Mouse (Mus musculus): ENCODE data around the gene Dnajc15.
"Not testable (repeated sequence)": the region's sequence is repeated elsewhere in the genome, so short reads cannot be mapped to it uniquely, and the experiment has no call there.

Gene Dnajc15

DNA sequence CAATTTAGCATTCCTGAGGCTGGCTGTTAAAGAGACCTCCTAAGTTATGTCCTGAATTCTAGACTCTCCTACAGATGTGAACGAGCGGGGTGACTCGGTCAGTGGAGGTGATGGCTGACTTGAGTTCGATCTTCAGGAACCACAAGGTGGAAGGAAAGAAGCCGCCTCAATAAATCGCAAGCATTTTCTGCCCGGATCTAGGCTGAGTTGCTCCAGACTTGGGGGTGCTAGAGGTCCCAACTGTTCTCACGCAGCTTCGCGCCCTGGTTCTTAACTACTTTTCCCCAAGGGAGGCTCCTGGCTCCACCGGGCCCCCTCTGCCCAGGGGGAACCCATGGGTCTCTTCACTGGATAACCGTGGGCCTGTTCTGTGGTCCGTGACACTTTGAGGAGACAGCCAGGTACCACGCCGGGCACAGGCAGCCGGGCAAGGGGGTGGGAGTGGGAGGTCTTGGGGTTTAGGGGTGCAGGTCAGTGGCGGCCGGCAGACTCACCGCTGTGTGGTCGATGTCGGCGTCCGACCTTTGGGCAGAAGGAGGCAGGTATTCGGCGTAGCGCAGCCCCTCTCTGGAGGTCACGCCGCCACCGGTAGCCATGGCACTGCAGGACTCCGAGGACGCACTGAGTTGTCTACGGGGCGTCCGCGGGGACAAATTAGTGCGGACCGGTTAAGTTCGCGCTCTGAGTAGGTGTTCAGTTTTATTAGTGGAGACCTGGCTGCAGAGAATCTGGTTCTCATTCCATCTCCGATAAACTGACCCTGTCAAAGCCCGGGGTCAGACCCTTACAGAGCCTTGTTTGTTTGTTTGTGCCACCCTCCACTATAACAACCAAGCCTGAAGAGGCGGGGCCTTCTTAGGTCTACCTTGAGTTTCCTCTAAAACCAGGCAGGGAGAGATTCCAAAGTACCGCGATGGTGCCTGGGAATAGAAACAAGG, at the start of gene Dnajc15:
Dnajc15 (minus strand) TSS at position 822 of the 938 bp plus-strand sequence.
- DNase-seq, result peak; percentile 73 to 79

DNA sequence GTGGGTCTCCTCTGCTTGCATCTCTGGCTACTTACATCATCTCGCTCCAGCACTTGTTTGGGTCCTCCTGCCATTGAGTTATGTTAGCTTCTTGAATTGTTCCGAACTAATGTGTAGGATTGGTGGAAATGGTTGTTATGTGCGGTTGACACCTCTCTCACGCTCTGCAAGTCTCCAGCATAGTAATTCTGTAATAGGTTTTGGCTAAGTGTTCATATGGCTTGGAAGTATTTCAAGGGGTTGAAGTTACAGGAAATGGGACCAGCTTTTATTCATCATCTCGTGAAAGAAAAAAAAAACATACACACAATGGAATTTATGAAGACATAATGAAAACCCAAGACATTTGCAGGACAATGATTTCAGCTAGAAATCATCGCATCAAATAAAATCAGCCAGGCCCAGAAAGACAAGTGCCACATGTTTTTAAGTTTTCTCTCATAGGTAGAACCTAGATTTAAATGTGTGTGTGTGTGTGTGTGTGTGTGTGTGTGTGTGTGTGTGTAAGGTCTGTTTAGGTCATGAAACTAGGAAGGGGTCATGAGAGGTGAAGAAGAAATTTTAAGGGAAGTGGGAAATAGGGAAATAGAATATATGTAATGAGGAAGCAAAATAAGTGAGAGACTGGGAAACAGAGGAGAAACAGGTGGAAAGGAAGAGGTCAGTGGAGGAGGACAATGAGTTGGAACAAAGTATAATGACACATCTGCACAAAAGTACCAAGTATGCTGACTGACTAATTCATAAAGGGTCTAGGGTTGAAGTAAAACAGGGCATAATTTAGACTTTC, 48.3 kb upstream of the Dnajc15 start:
- no peak for DNase-seq

DNA sequence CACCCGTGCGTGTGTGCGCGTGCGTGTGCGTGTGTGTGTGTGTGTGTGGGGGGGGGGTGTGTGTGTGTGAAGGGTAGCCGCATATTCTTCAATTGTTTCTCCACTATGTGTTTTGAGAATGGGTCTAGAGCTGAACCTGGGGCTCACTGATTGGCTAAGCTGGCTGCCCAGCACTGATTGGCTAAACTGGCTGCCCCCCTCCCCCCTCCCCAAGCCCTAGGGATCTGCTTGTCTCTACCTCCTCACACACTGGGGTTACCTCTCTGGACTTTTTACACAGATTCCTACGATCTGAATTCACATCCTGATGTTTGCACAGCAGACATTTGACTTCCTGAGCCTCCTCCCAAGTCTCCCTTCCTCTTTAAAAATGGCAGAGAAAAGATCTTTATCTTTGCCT, 46.7 kb upstream of the Dnajc15 start:
- DNase-seq, result no peak

DNA sequence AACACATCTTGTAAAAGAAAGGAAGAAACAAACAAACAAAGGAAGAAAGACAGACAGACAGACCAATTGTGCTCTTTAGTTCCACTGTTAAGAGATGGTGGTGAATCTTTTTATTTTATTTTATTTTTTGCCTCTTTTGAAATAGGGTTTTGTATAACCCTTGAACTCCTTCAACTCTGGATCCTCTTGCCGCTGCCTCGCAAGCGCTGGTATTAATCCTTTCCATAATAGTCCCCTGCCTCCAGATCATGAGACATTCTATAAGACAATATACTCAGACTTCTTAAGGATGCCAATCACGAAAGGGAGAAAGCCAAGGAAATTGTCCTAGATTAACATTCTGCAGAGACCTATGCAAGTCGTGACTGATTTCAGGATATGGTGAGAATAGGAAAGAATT, 40.9 kb upstream of the Dnajc15 start:
- DNase-seq, result no peak

DNA sequence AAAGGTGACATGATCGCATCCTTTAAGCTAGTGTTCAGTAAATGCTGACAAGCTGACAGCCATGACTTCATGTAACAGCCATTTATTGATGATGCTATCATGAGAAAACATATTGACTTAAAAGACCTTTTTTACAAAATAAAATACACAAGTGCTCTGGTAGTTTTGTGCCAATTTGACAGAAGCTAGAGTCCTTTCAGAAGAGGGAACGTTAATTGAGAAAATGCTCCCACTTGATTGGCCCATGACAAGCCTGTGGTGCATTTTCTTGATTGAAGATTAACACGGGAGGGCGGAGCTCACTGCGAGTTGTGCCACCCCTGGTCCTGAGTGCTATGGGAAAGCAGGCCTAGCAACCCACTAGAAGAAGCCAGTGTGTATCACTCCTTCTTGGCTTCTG, 31.7 kb upstream of the Dnajc15 start:
- DNase-seq, result no peak

DNA sequence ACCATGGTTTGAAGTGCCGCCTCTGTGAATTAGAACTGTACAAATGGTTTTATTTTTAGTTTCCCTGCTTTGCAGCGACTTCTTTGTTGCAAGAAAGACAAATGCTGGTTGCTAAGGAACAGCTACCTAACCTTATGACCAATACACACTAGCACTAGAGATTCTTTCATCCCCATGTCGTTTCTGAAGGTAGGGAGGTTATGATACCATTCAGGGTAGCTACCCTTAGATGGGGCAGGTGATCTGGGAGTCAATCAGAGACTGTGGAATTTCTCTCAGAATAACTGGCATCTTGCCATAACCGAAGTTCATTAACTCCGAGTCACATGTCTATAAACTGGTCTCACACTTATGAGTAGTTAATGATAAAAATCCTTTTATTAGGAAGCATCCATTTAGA, 30.5 kb upstream of the Dnajc15 start:
- DNase-seq, result no peak

DNA sequence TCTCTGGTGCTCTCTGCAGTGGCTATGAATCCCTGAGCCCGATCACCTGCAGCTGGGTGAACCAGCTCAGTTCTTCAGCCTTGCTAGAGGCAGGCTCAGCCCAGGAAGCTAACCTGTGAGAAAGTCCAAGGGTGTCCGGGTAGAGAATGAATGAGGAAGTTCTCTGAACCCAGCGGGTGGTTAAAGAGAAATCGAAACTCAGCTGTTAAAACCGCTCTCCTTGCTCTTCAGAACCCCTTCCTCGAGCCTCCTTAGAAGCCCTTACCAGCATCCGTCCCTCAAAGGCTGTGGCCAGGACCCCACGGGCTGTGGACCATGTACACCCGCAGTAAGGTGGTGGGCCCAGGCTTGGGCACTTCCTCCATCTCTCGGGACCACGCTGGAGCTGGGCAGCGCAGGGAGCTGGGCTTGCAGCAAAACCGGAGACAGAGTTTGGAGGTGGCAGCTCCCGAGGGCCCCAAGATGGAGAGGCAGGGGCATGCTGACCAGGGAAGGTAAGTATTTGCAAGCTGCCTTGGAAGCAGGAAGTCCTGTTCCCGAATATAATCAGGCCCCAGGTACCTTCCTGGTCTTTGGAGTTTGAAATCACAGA, 29.3 kb upstream of the Dnajc15 start, which contains the start of gene Epsti1:
Epsti1 (plus strand) TSS at position 69 of the 592 bp plus-strand sequence.
- peak; percentile 14 to 24 for DNase-seq

DNA sequence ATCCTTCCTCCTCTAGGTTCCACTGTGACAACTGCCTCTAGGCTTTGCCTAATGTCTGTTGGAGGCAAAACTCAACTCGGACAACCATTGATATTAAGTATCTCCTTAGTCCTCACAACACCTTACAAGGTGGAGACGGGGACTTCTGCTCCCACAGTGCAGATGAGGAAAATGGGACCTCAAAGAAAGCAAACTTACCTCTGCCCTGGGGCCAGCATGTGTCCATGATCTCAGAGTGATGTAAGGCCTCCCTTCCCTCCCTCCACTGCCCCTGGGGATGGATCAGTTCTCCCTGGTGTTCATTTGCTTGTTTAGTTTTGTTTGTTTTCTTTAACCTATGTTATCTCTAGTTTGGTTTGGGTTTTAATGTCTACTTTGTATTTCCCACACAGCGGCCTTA, 27.6 kb upstream of the Dnajc15 start:
- no peak for DNase-seq

DNA sequence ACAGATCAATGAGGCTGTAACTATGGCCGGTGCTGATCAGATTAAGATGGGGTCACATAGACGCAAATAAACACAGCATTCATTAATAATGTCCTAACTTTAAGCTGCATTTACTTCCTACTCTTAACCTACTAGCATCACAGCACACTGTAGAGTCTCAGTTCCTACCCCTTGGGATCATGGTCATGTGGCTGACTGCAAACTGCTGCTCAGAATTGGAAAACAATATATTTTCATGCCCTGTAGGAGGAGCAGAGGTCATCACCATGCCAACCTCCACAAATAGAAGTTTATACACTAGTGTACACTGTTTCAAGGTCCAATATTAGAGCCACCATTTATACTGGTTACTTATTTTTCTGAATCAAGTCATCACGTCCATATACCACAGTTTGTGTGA, 21.0 kb upstream of the Dnajc15 start:
- DNase-seq, result no peak

DNA sequence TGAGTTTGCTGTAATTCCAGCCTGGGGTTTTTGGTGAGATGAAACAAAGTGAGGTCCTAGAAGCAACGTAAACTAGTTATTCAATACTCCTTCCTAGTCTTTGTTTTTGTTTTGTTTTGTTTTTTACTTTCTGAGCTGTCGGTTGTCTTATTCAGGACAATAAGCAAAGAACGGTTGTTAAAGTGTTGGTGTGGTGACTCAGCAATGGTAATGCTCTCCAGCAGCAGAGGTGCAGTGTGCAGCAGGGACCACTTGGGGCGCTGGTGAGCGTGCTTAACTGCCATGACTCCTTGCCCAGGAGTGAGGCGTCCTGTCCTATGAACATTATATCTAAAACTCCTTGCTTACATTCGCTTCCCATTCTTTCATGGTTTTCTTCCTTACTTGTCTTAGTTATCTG, 15.0 kb upstream of the Dnajc15 start:
- no peak for DNase-seq

DNA sequence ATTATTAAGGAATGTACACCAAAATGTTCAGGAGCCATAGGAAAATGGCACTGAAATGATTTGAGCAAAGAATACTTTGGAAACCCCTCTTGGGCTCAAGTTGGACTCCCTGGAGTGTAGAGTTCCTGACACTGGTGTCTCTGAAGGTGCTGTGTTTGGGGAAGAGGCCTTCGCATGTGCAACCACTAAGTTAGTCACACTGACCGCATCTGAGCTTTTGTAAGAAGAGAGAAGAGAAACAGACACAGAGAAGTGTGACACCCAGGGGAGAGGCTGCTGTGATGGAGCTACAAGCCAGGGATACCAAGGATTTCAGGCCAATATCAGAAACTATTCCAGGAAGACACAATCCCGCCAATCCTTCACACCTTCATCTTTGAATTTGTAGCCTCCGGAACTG, 12.0 kb upstream of the Dnajc15 start:
- no peak for DNase-seq

DNA sequence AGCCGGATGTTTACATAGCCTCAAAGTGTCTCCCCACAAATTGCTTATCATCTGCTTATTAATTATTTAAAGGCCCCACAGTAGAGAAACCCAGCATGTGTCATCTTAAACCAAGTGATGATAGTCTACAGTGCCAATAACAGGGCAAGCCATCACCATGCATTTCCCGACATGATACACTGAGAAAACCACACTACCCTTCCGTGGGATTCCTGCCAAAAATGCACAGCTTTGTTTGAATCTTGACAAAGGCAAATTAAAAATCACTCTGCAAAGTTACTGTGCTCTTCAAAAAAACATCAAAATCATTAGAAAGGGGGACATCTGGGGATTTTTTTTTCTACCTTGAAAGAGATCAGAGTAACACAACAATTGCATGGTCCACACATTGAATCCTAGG, 11.5 kb upstream of the Dnajc15 start:
- no peak for DNase-seq

DNA sequence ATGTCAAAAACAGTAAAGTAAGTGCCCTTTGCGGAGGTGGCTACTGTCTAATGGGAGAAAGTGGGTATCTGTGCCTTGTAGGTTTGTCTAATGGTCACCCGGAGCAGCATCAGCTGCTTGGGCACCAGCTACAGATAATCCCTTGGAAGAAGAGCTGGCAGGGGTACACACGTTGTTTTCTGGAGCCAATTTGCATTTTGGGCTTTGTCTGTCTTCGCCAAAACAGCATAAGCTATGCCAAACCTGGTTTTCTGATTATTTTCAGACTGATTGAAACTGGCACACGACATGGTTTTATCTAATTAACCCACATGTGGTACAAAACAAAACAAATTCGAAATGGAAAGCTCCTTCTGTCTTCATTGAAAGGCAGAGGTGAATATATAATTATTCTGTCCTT, 7.7 kb upstream of the Dnajc15 start:
- DNase-seq, result no peak

DNA sequence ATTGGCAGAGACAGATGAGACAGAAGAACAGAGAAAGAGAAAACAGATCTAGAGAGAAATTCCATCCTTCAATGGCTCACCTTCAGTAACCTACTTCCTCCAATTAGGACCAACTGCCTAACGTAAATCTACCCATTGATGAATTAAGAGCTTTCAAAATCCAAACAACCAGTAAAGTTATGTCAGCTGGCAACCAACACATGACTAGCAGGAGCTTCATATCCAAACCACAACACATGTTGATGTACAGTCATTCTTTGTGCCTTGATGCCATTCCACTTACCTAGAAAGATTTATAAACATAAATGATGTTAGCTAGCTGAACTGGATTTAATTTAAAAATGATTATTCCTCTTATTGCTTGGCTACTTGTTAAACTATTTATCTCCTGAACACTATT, 7.1 kb upstream of the Dnajc15 start:
- DNase-seq, result no peak

DNA sequence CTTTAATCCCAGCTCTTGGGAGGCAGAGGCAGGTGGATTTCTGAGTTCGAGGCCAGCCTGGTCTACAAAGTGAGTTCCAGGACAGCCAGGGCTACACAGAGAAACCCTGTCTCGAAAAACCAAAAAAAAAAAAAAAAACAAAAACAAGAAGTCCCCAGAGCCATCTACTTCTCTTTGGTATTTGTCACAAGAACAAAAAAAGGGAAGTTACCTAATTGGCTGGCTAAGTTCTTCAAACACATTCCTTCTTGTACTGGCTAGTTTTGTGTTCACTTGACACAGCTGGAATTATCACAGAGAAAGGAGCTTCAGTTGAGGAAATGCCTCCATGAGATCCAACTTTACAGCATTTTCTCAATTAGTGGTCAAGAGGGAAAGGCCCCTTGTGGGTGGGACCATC, 3.0 kb upstream of the Dnajc15 start:
- not testable (repeated sequence) for DNase-seq

DNA sequence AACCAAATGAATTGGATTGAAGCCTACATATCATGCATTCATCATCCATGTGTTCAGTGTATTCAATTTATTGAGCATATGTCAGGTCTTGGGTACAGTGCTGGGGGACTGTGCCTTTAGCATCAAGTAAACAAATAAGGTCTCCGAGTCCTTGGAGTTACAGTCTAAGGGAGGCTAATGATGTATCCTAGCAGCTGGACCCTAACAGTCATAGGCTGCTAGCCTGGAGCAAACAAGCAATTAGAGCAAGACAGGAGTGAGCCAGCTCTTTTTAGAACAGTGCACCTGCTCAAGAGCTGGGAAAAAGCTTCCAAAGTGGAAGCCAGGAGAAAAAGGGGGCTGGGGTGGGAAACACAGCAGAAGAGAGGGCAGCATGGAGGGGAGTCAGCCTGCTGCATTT, 1.3 kb upstream of the Dnajc15 start:
- no peak for DNase-seq

DNA sequence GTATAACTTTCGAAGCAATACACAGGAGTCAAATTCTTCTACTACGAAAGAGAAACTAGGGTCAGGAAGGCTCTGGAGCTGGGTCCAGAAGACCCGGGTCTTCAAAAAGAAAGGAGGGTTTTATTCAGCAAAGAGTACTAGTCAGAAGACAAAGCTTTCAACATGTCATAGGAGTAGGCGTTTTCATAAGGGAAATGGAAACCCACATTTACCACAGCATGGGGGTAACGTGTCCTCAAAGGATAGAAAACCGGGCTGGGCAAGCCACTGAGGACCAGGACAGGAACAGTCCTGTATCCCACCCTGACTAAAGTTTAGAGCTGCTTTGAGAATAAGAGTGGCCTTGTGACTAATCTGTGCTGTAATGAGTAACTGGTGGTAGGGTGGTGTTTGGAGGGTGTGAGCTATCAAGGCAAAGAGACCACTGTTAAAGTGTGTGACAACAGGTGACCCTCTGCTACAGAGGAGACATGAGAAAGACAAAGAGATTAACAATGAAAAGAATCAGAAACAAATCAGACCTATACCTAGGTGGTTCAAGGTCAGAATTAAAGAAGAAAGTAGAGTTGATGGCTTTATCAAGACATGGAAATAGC, 3.4 kb downstream of the Dnajc15 start:
- no peak for DNase-seq

DNA sequence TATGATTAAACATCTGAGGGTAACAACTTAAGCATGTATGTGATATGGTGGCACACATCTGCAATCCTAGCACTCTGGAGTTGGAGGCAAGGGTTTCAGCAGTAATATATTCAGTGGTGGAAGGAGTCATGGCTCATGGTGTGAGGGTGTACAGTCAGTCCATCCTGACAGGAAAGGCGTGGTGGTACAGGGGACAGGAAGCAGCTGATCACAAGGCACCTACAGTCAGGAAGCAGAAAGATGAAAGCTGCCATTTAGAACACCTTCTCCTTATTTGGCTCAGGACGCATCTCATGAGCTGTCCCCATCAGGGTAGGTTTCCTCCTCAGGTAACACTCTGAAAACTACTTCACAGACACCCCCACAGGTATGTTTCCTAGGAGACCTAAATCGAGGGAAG, 4.0 kb downstream of the Dnajc15 start:
- peak in 1 of 2 experiments; percentile 23 for DNase-seq

DNA sequence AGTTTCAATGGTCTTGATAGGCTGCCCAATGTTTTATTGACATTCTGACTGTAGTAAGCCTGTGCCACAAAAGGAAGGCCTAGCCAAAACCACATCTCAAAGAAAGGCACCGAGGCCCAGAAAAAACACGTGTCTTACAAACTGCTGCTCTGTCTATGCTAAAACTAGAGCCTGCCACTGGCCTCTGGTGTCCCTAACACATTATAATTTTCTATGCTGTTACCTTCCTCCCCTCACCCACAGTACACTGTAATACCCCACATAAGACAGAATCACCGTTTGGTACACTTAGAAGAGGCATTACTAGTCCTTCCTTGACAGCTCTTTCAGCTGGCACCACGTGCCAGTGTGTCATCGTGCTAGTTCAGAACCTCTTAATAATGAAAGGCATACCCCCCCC, 7.3 kb downstream of the Dnajc15 start:
- no peak for DNase-seq

DNA sequence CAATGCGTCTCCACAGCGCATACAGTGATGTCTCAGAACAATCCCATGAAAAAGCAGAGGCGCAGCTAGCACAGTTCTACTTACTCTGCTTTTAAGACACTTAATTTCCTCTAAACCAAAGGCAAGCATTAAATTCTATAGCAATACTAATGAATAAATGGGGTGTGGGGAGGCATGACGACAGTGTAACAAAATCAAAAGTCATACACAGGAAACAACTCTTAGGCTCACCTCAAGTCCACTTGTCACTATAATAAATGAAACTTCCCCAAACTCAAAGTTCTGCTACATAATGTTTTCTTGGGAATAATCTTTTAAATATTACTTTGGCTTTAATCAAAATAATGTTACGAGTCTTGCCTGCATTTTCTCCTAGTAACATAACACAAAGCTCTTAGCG, 10.4 kb downstream of the Dnajc15 start:
- no peak for DNase-seq

DNA sequence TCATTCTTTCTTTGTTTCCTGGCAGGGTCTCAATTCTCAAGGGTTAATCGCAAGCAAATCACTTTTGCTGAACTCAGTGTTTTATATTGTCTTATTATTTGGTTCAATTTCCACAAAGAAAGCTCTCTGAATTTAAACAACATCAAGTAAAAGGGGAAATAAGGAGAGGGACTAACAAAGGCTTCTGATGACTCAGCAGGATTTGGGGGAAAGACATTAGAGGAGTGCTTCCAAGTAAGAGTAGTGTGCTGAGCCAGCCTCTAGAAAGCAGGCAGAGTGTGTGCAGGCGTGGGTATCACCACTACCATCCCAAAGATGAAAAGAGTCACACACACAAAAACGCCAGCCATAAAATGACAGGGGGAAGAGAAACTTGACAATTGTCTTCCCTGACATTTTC, 10.9 kb downstream of the Dnajc15 start:
- no peak for DNase-seq

DNA sequence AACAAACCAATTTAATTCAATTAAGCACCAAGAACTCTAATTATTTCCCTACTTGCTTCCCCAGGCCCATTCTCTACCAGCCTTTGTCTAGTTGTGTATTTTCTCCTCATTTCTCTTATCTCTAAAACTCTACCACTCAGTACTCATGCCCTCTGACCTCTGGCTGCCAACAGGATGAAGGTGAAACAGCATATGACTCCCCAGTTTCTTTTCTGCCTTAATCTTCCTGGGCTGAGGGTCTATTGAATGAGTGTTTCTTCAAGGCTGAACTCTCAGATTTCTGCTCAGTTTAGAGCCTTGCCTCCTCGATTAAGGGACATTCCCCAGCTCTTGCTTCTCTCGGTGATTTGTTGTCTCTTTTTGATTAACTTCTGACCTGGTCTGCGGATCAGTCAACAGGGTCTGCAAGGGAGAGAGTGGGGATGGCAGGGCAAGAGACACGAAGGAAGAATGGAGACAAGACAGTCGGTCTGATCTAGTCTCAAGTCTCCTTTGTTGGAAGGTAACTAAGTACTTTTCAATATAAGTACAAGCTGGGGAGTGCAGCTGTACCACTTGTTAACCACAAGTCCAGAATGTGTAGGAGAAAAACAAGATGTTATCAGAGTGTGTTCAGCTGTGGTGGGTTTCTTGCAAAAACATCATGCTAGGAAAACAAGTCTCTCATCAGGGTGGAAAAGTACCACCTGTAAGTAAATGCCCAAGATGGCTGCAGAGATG, 13.9 kb downstream of the Dnajc15 start:
- DNase-seq, result peak in 1 of 2 experiments; percentile 17
